22 mouse cellular contexts compared by ENCODE assay signal in the genomic region with DNA sequence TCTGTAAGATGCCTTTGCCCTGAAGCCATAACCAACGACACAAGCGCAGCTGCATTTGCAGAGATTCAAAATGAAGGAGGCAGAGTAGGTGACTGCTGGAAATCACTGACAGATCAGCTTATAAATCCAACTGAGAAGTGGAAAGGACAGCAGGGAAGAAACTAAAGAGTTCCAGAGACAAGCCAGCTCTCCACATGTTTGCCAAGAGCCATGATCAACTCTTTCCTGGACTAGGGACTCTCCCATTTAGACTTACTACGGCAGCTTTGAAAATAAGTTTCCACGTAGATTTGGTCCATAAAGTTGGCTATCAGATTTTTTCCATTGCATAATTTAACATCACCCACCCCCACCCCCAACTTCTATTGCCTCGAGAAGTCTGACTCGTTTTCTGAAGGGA.
DNase-seq lines count a peak whose midpoint lies in the region; ATAC-seq and TF ChIP-seq lines count a peak whose summit lies in the region.
"Had no signal": no experiment of that assay in that cellular context is flagged by ENCODE, and none has a peak within 500 bp of the region (broad histone marks: within the 10 kb centered on the region; RNA-seq: fewer than 3 reads in every experiment).

No protein-coding gene starts in this region.

- H3K36me3 ChIP-seq in embryonic facial prominence, embryonic 13.5 days: no peaks in the 10 kb centered on the region
- H3K36me3 ChIP-seq in embryonic facial prominence, embryonic 10.5 days (replicated peaks): no peaks in the 10 kb centered on the region
- no peaks in the 10 kb centered on the region for H3K36me3 ChIP-seq in limb, embryonic 14.5 days (ENCODE audit: control insufficient read depth, insufficient read depth, low read length)
- no peaks in the 10 kb centered on the region for H3K36me3 ChIP-seq in forebrain, embryonic 14.5 days (ENCODE audit: control insufficient read depth, insufficient read depth, low read length)
- H3K36me3 ChIP-seq: embryonic facial prominence, embryonic 12.5 days; forebrain, embryonic 10.5 days; heart, embryonic 10.5 days; heart, embryonic 13.5 days; hindbrain, embryonic 12.5 days; hindbrain, embryonic 15.5 days had no signal

- H3K4me2 ChIP-seq in embryonic facial prominence, embryonic 13.5 days: no peak overlapping the region
- H3K4me2 ChIP-seq in limb, embryonic 14.5 days (replicated peaks; ENCODE audit: low read depth, low read length, severe bottlenecking): no peak overlapping the region
- H3K4me2 ChIP-seq in forebrain, embryonic 14.5 days (ENCODE audit: low read length): no peak overlapping the region
- H3K4me2 ChIP-seq: embryonic facial prominence, embryonic 12.5 days; forebrain, embryonic 13.5 days; heart, embryonic 13.5 days; hindbrain, embryonic 12.5 days; hindbrain, embryonic 15.5 days had no signal

- no peaks in the 10 kb centered on the region for H3K9me3 ChIP-seq in embryonic facial prominence, embryonic 13.5 days
- H3K9me3 ChIP-seq in embryonic facial prominence, embryonic 10.5 days: no peaks in the 10 kb centered on the region
- no peaks in the 10 kb centered on the region for H3K9me3 ChIP-seq in limb, embryonic 14.5 days (ENCODE audit: control insufficient read depth, low read length)
- no peaks in the 10 kb centered on the region for H3K9me3 ChIP-seq in forebrain, embryonic 14.5 days (replicated peaks; ENCODE audit: control insufficient read depth, low read length)
- H3K9me3 ChIP-seq: embryonic facial prominence, embryonic 12.5 days; forebrain, embryonic 10.5 days; forebrain, embryonic 13.5 days; heart, embryonic 10.5 days; heart, embryonic 13.5 days; hindbrain, embryonic 12.5 days; hindbrain, embryonic 15.5 days had no signal

- H3K4me3 ChIP-seq in embryonic facial prominence, embryonic 13.5 days: no peak overlapping the region
- no peak overlapping the region for H3K4me3 ChIP-seq in embryonic facial prominence, embryonic 10.5 days
- H3K4me3 ChIP-seq in limb, embryonic 14.5 days (replicated peaks; ENCODE audit: low read length): no peak overlapping the region
- H3K4me3 ChIP-seq in forebrain, embryonic 14.5 days (ENCODE audit: low read depth, low read length): no peak overlapping the region
- H3K4me3 ChIP-seq: embryonic facial prominence, embryonic 12.5 days; forebrain, embryonic 10.5 days; forebrain, embryonic 13.5 days; heart, adult 2 months; heart, embryonic 10.5 days; heart, embryonic 13.5 days; hindbrain, embryonic 12.5 days; hindbrain, embryonic 15.5 days had no signal

- DNase-seq in embryonic facial prominence, embryonic 10.5 days (ENCODE audit: low spot score): no peak
- DNase-seq in heart, adult 11 months: peak; percentile 29
- DNase-seq in heart, postnatal 10 days: no peak
- peak; percentile 67 for DNase-seq in limb, embryonic 14.5 days (ENCODE audit: low spot score)
- DNase-seq in forebrain, embryonic 14.5 days (ENCODE audit: low spot score): no peak
- DNase-seq in retina, postnatal 1 day: no peak
- DNase-seq: adrenal gland, postnatal 10 days; cerebellum, adult 18-20 months; cerebellum, adult 9-10 months; cerebellum, postnatal 14 days; forebrain, postnatal 0 days; gastrocnemius, postnatal 14 days; heart, adult 2 months had no signal

- H3K27me3 ChIP-seq in embryonic facial prominence, embryonic 13.5 days: no peaks in the 10 kb centered on the region
- H3K27me3 ChIP-seq in embryonic facial prominence, embryonic 10.5 days (replicated peaks; ENCODE audit: low read depth, poor library complexity, severe bottlenecking): no peaks in the 10 kb centered on the region
- no peaks in the 10 kb centered on the region for H3K27me3 ChIP-seq in limb, embryonic 14.5 days (ENCODE audit: control insufficient read depth, insufficient read depth, low read length)
- H3K27me3 ChIP-seq in forebrain, embryonic 14.5 days (replicated peaks; ENCODE audit: control insufficient read depth, insufficient read depth, low read length): no peaks in the 10 kb centered on the region
- H3K27me3 ChIP-seq: embryonic facial prominence, embryonic 12.5 days; forebrain, embryonic 13.5 days; heart, embryonic 13.5 days; hindbrain, embryonic 12.5 days; hindbrain, embryonic 15.5 days; Patski had no signal

- H3K27ac ChIP-seq in embryonic facial prominence, embryonic 13.5 days: 0 out of 2 replicates have a peak overlapping the region, but pooled peaks have one; percentile 3
- no peak overlapping the region for H3K27ac ChIP-seq in embryonic facial prominence, embryonic 10.5 days (replicated peaks)
- H3K27ac ChIP-seq in limb, embryonic 14.5 days (replicated peaks; ENCODE audit: low read depth, low read length): peak overlapping the region; percentile 43; the same call in 1 of the 2 replicates
- no peak overlapping the region for H3K27ac ChIP-seq in forebrain, embryonic 14.5 days (ENCODE audit: low read depth, low read length)
- H3K27ac ChIP-seq: embryonic facial prominence, embryonic 12.5 days; forebrain, embryonic 10.5 days; forebrain, embryonic 13.5 days; heart, adult 2 months; heart, embryonic 10.5 days; heart, embryonic 13.5 days; hindbrain, embryonic 12.5 days; hindbrain, embryonic 15.5 days had no signal

- no peak for TF ChIP-seq POLR2A in limb, embryonic 14.5 days (IDR thresholded peaks at IDR 0.05; ENCODE audit: borderline replicate concordance, extremely low read depth, insufficient read depth, insufficient read length)

- intact Hi-C loops in heart, postnatal 10 days (cut with DNase I): no loop called here

- no peak for ATAC-seq in embryonic facial prominence, embryonic 13.5 days (ENCODE audit: insufficient number of reproducible peaks, insufficient read depth, low FRiP score, low TSS enrichment, low read depth)
- peak; percentile 47 for ATAC-seq in limb, embryonic 14.5 days (ENCODE audit: low FRiP score, low read depth)
- ATAC-seq in forebrain, embryonic 14.5 days: no peak
- ATAC-seq: forebrain, embryonic 13.5 days; forebrain, postnatal 0 days; Patski had no signal

- 57% methylated on average over 6 of the region's 6 CpGs for WGBS in embryonic facial prominence, embryonic 13.5 days
- WGBS in embryonic facial prominence, embryonic 10.5 days: 87% methylated on average over 6 of the region's 6 CpGs
- WGBS in limb, embryonic 14.5 days: 36% methylated on average over 6 of the region's 6 CpGs
- WGBS in forebrain, embryonic 14.5 days: 80% methylated on average over 6 of the region's 6 CpGs

- no peak overlapping the region for H3K9ac ChIP-seq in embryonic facial prominence, embryonic 13.5 days
- H3K9ac ChIP-seq in limb, embryonic 14.5 days (ENCODE audit: low read depth, low read length, severe bottlenecking): no peak overlapping the region
- H3K9ac ChIP-seq in forebrain, embryonic 14.5 days (ENCODE audit: low read length): no peak overlapping the region
- H3K9ac ChIP-seq: embryonic facial prominence, embryonic 12.5 days; forebrain, embryonic 13.5 days; forebrain, postnatal 0 days; heart, embryonic 13.5 days; hindbrain, embryonic 12.5 days; hindbrain, embryonic 15.5 days had no signal

- H3K4me1 ChIP-seq in embryonic facial prominence, embryonic 13.5 days: peaks cover 22% of the 10 kb centered on the region; the same call in 1 of the 2 replicates
- H3K4me1 ChIP-seq in embryonic facial prominence, embryonic 10.5 days: peaks cover 12% of the 10 kb centered on the region
- H3K4me1 ChIP-seq in limb, embryonic 14.5 days (ENCODE audit: control insufficient read depth, insufficient read depth, low read length): peaks cover 7% of the 10 kb centered on the region
- H3K4me1 ChIP-seq in forebrain, embryonic 14.5 days (ENCODE audit: control insufficient read depth, insufficient read depth, low read length): no peaks in the 10 kb centered on the region
- H3K4me1 ChIP-seq: forebrain, embryonic 10.5 days; forebrain, embryonic 13.5 days; hindbrain, embryonic 12.5 days; hindbrain, embryonic 15.5 days had no signal

Comparison
In these comparisons a context has a peak if more than half of its experiments do, and no peak if none do; other contexts are left out.
1. H3K27ac ChIP-seq: peak in embryonic facial prominence, embryonic 13.5 days (single experiment) and limb, embryonic 14.5 days (single experiment); none in embryonic facial prominence, embryonic 10.5 days (single experiment) and forebrain, embryonic 14.5 days (single experiment).
2. DNase-seq: peak in heart, adult 11 months (single experiment) and limb, embryonic 14.5 days (single experiment); none in embryonic facial prominence, embryonic 10.5 days (single experiment), heart, postnatal 10 days (0 of 2), forebrain, embryonic 14.5 days (single experiment) and retina, postnatal 1 day (single experiment).